Mouse (Mus musculus): ENCODE results near the gene 4933411K16Rik.

Gene 4933411K16Rik

GRCm38 (mm10) chr19:42051948-42052347 lies at the start of gene 4933411K16Rik:
Gene 4933411K16Rik (plus strand): TSS chr19:42052248.
- no peak for DNase-seq

GRCm38 (mm10) chr19:42004258-42004657 lies 47.8 kb upstream of the 4933411K16Rik start:
- no peak for DNase-seq

- no peak for DNase-seq
Measured at GRCm38 (mm10) chr19:42005616-42006015, 46.4 kb upstream of the 4933411K16Rik start.

GRCm38 (mm10) chr19:42006568-42006967 lies 45.5 kb upstream of the 4933411K16Rik start:
- DNase-seq = no peak

GRCm38 (mm10) chr19:42008586-42008985 lies 43.5 kb upstream of the 4933411K16Rik start:
- DNase-seq = no peak

GRCm38 (mm10) chr19:42009067-42009466 lies 43.0 kb upstream of the 4933411K16Rik start:
- DNase-seq = no peak

- no peak for DNase-seq
Measured at GRCm38 (mm10) chr19:42010436-42010835, 41.6 kb upstream of the 4933411K16Rik start.

- DNase-seq = no peak
Measured at GRCm38 (mm10) chr19:42011123-42011522, 40.9 kb upstream of the 4933411K16Rik start.

GRCm38 (mm10) chr19:42014231-42014825 lies 37.7 kb upstream of the 4933411K16Rik start:
- no peak for DNase-seq

- DNase-seq = no peak
Measured at GRCm38 (mm10) chr19:42015001-42015400, 37.0 kb upstream of the 4933411K16Rik start.

GRCm38 (mm10) chr19:42016251-42016650 lies 35.8 kb upstream of the 4933411K16Rik start:
- DNase-seq = no peak

GRCm38 (mm10) chr19:42016840-42017239 lies 35.2 kb upstream of the 4933411K16Rik start:
- DNase-seq = no peak

- no peak for DNase-seq
Measured at GRCm38 (mm10) chr19:42017399-42018247, 34.4 kb upstream of the 4933411K16Rik start.

GRCm38 (mm10) chr19:42019011-42019522 lies 33.0 kb upstream of the 4933411K16Rik start:
- DNase-seq = no peak

- DNase-seq = no peak
Measured at GRCm38 (mm10) chr19:42021681-42022541, 30.1 kb upstream of the 4933411K16Rik start.

- DNase-seq = no peak
Measured at GRCm38 (mm10) chr19:42022542-42022848, 29.6 kb upstream of the 4933411K16Rik start.

- peak; percentile 47 to 75 for DNase-seq
Measured at GRCm38 (mm10) chr19:42026158-42026557, 25.9 kb upstream of the 4933411K16Rik start.

GRCm38 (mm10) chr19:42031112-42031511 lies 20.9 kb upstream of the 4933411K16Rik start:
- no peak for DNase-seq

- no peak for DNase-seq
Measured at GRCm38 (mm10) chr19:42033611-42034010, 18.4 kb upstream of the 4933411K16Rik start.

GRCm38 (mm10) chr19:42034146-42034775 lies 17.8 kb upstream of the 4933411K16Rik start:
- DNase-seq = peak in 1 of 2 experiments; percentile 6

GRCm38 (mm10) chr19:42034881-42035455 lies 17.1 kb upstream of the 4933411K16Rik start:
- DNase-seq = peak in 1 of 2 experiments; percentile 7

Measured in spleen, adult 18-20 months (tissue).